Mouse (Mus musculus) MEL (cell line): ENCODE results near the gene Dgkb. TPM values are rescaled to one million over a fixed set of nuclear protein-coding genes. Genes with fewer than 3 reads are reported as not detected.

ENCODE experiments used
- DNase-seq: peaks from one replicate; pipeline ENCODE4 v3.0.0; 2011; ENCODE audit warnings: low read depth, low spot score
- H3K27ac ChIP-seq: 2 replicates; pipeline ENCODE4 v1.5.1; 2012; ENCODE audit warnings: low read depth, mild to moderate bottlenecking, control low read depth, low read length, moderate library complexity; ENCODE audit not compliant: control insufficient read depth
- H3K27me3 ChIP-seq, 2 experiments: fragments of 150-350 bp in 1 of 2; sonication (generic) in 1 of 2; 2 replicates each; pipeline ENCODE4 v1.6.1; 2012; ENCODE audit warnings: low read length in 2 of 2, mild to moderate bottlenecking in 2 of 2, improper control_type of control experiment in 1 of 2, moderate library complexity in 1 of 2; ENCODE audit not compliant: insufficient read depth in 2 of 2, control insufficient read depth in 1 of 2
- H3K36me3 ChIP-seq, 2 experiments: 2 replicates each; pipeline ENCODE4 v1.6.1; 2012 to 2014; ENCODE audit warnings: low read length in 2 of 2, improper control_type of control experiment in 1 of 2, inconsistent platforms in 1 of 2, mild to moderate bottlenecking in 1 of 2; ENCODE audit not compliant: insufficient read depth in 2 of 2, control insufficient read depth in 1 of 2
- H3K4me1 ChIP-seq, 2 experiments: fragments of 150-350 bp in 1 of 2; sonication (generic) in 1 of 2; 2 replicates each; pipeline ENCODE4 v1.6.1; 2012; ENCODE audit warnings: low read length in 2 of 2, improper control_type of control experiment in 1 of 2, mild to moderate bottlenecking in 1 of 2; ENCODE audit not compliant: insufficient read depth in 2 of 2, control insufficient read depth in 1 of 2
- H3K4me3 ChIP-seq, 2 experiments: fragments of 150-350 bp in 1 of 2; sonication (generic) in 1 of 2; 2 replicates each; pipeline ENCODE4 v1.5.1; 2012; ENCODE audit warnings: low read depth in 2 of 2, low read length in 2 of 2, mild to moderate bottlenecking in 2 of 2, moderate library complexity in 2 of 2, control low read depth in 1 of 2, improper control_type of control experiment in 1 of 2; ENCODE audit not compliant: control insufficient read depth in 1 of 2, insufficient read depth in 1 of 2
- H3K79me2 ChIP-seq: 2 replicates; pipeline ENCODE4 v1.6.1; 2012; ENCODE audit warnings: mild to moderate bottlenecking, low read length, moderate library complexity; ENCODE audit not compliant: control insufficient read depth, poor library complexity, insufficient read depth
- H3K9ac ChIP-seq: 2 replicates; pipeline ENCODE4 v1.6.1; 2012; ENCODE audit warnings: low read depth, mild to moderate bottlenecking, control low read depth, low read length, moderate library complexity; ENCODE audit not compliant: control insufficient read depth, poor library complexity, severe bottlenecking
- H3K9me3 ChIP-seq: fragments of 150-350 bp; sonication (generic); replicated peaks from 2 replicates; pipeline ENCODE4 v1.6.1; 2012; ENCODE audit warnings: mild to moderate bottlenecking, low read length, improper control_type of control experiment, moderate library complexity; ENCODE audit not compliant: insufficient read depth
- BHLHE40 ChIP-seq: IDR thresholded peaks from 2 replicates; pipeline ENCODE4 v1.6.1; 2012; ENCODE audit warnings: low read depth, mild to moderate bottlenecking, inconsistent platforms, low read length, improper control_type of control experiment, borderline replicate concordance
- CHD1 ChIP-seq: IDR thresholded peaks from 2 replicates; pipeline ENCODE4 v1.6.1; 2012; ENCODE audit warnings: low read depth, mild to moderate bottlenecking, inconsistent platforms, low read length, improper control_type of control experiment
- EP300 ChIP-seq, 2 experiments: IDR thresholded peaks; 2 replicates each; pipeline ENCODE4 v1.6.1; 2011; ENCODE audit warnings: improper control_type of control experiment in 2 of 2, low read length in 2 of 2, low read depth in 1 of 2, mild to moderate bottlenecking in 1 of 2
- ETS1 ChIP-seq: IDR thresholded peaks from 2 replicates; pipeline ENCODE4 v1.6.1; 2012; ENCODE audit warnings: low read depth, mild to moderate bottlenecking, inconsistent platforms, low read length, improper control_type of control experiment, moderate library complexity
- GABPA ChIP-seq: IDR thresholded peaks from 2 replicates; pipeline ENCODE4 v1.6.1; 2012; ENCODE audit warnings: low read depth, mild to moderate bottlenecking, inconsistent platforms, low read length, improper control_type of control experiment, moderate library complexity
- GATA1 ChIP-seq: IDR thresholded peaks from 2 replicates; pipeline ENCODE4 v1.6.1; 2011; ENCODE audit warnings: low read depth, low read length, improper control_type of control experiment
- MAFK ChIP-seq: IDR thresholded peaks from 2 replicates; pipeline ENCODE4 v1.6.1; 2011; ENCODE audit warnings: low read depth, mild to moderate bottlenecking, low read length, improper control_type of control experiment, borderline replicate concordance
- MAX ChIP-seq: IDR thresholded peaks from 2 replicates; pipeline ENCODE4 v1.6.1; 2011; ENCODE audit warnings: low read length, improper control_type of control experiment
- MAZ ChIP-seq: IDR thresholded peaks from 2 replicates; pipeline ENCODE4 v1.6.1; 2012; ENCODE audit warnings: low read depth, mild to moderate bottlenecking, inconsistent platforms, low read length, improper control_type of control experiment
- MYC ChIP-seq: IDR thresholded peaks from 2 replicates; pipeline ENCODE4 v1.6.1; 2011; ENCODE audit warnings: low read depth, mild to moderate bottlenecking, low read length, improper control_type of control experiment, moderate library complexity
- NRF1 ChIP-seq: IDR thresholded peaks from 2 replicates; pipeline ENCODE4 v1.6.1; 2014; ENCODE audit warnings: low read depth, mild to moderate bottlenecking, inconsistent platforms, low read length, improper control_type of control experiment, moderate library complexity; ENCODE audit not compliant: poor library complexity, insufficient read depth, severe bottlenecking
- TCF12 ChIP-seq: IDR thresholded peaks from 2 replicates; pipeline ENCODE4 v1.6.1; 2014; ENCODE audit warnings: low read depth, mild to moderate bottlenecking, inconsistent platforms, low read length, improper control_type of control experiment, moderate library complexity
- USF1 ChIP-seq: IDR thresholded peaks from 2 replicates; pipeline ENCODE4 v1.6.1; 2014; ENCODE audit warnings: low read depth, mild to moderate bottlenecking, inconsistent platforms, low read length, improper control_type of control experiment, moderate library complexity
- USF2 ChIP-seq, 2 experiments: IDR thresholded peaks; 2 replicates each; pipeline ENCODE4 v1.6.1; 2011 to 2012; ENCODE audit warnings: improper control_type of control experiment in 2 of 2, low read length in 2 of 2, borderline replicate concordance in 1 of 2, inconsistent platforms in 1 of 2, low read depth in 1 of 2, mild to moderate bottlenecking in 1 of 2; ENCODE audit not compliant: insufficient read depth in 1 of 2
- polyA plus RNA-seq, 2 experiments: library from polyadenylated mRNA; stranded (reverse) in 1 of 2; unstranded in 1 of 2; fragments of >175 nt in 1 of 2; fragments of >200 nt in 1 of 2; gene quantifications; 2 replicates each; pipeline versions ENCODE4 v1.2.1 to v1.2.4; 2012; ENCODE audit warnings: low replicate concordance in 2 of 2, low read depth in 1 of 2; ENCODE audit not compliant: insufficient read length in 2 of 2, insufficient read depth in 1 of 2, missing spikeins in 1 of 2
- total RNA-seq: library from RNA; depleted of rRNA; stranded (reverse); fragments of 300-350 nt; gene quantifications from 2 replicates; pipeline ENCODE4 v1.2.3, GENCODE M21; 2012

Gene Dgkb
- total and polyA plus RNA-seq, 3 experiments: not detected

- no peak for DNase-seq
- Histone ChIP-seq H3K4me1 (no peaks in the 10 kb centered on the region), H3K9ac (no peak overlapping the region), H3K36me3 (no peaks in the 10 kb centered on the region)
- no peak for TF ChIP-seq MAZ
- no peak for TF ChIP-seq NRF1
- TF ChIP-seq MYC: no peak
- TF ChIP-seq, all 39 proteins: peak for 0
- Histone ChIP-seq H3K27ac (no peak overlapping the region), H3K27me3 (no peaks in the 10 kb centered on the region), H3K79me2 (no peaks in the 10 kb centered on the region), H3K9me3 (no peaks in the 10 kb centered on the region), H3K4me3 (no peak overlapping the region)
Observed at GRCm38 (mm10) chr12:38577141-38577540, 759.6 kb downstream of the Dgkb start.

- Histone ChIP-seq H3K4me1 (no peaks in the 10 kb centered on the region), H3K27me3 (no peaks in the 10 kb centered on the region), H3K9ac (no peak overlapping the region), H3K4me3 (no peak overlapping the region), H3K9me3 (no peaks in the 10 kb centered on the region), H3K79me2 (no peaks in the 10 kb centered on the region), H3K36me3 (no peaks in the 10 kb centered on the region), H3K27ac (no peak overlapping the region)
- no peak for TF ChIP-seq USF2 (IDR thresholded peaks at IDR 0.05; ENCODE audit: borderline replicate concordance in 1 of 2, insufficient read depth in 1 of 2, low read depth in 1 of 2, low read length in 2 of 2)
- no peak for TF ChIP-seq TCF12
- TF ChIP-seq MAX: no peak
- TF ChIP-seq USF1: no peak
- TF ChIP-seq NRF1: no peak
- no peak for TF ChIP-seq ETS1
- TF ChIP-seq GATA1: no peak
- TF ChIP-seq GABPA: no peak
- TF ChIP-seq MAFK: no peak
- TF ChIP-seq CHD1: no peak
- no peak for TF ChIP-seq EP300 (IDR thresholded peaks at IDR 0.05; ENCODE audit: low read depth in 1 of 2, low read length in 2 of 2)
- no peak for TF ChIP-seq BHLHE40
- DNase-seq: no peak
Observed at GRCm38 (mm10) chr12:38579191-38579817, 761.8 kb downstream of the Dgkb start.
